Mouse (Mus musculus) CD4-positive helper T cell, adult 2 months (primary cell): ENCODE results near the gene Ccl20.

Experiments
- DNase-seq: peaks from one replicate; pipeline ENCODE4 v3.0.0-alpha.2; 2012; ENCODE audit warnings: low read depth, missing footprints, low spot score

The Ccl20 gene

GRCm38 (mm10) chr1:83116447-83117137 is at the start of gene Ccl20:
TSS of gene Ccl20 (plus strand) at chr1:83116766.
- DNase-seq, result no peak

- no peak for DNase-seq
Measured at GRCm38 (mm10) chr1:83067205-83067604, 49.4 kb upstream of the Ccl20 start.

- no peak for DNase-seq
Measured at GRCm38 (mm10) chr1:83075526-83076189, 40.9 kb upstream of the Ccl20 start.

- peak; percentile 54 for DNase-seq
Measured at GRCm38 (mm10) chr1:83076190-83076917, 40.2 kb upstream of the Ccl20 start.

GRCm38 (mm10) chr1:83077016-83077415 is 39.5 kb upstream of the Ccl20 start:
- peak; percentile 34 for DNase-seq

- DNase-seq, result no peak
Measured at GRCm38 (mm10) chr1:83084790-83085189, 31.8 kb upstream of the Ccl20 start.

GRCm38 (mm10) chr1:83091268-83091667 is 25.3 kb upstream of the Ccl20 start:
- no peak for DNase-seq

- no peak for DNase-seq
Measured at GRCm38 (mm10) chr1:83096935-83097334, 19.6 kb upstream of the Ccl20 start.

GRCm38 (mm10) chr1:83099160-83099559 is 17.4 kb upstream of the Ccl20 start:
- DNase-seq, result no peak

- DNase-seq, result no peak
Measured at GRCm38 (mm10) chr1:83099580-83100137, 16.9 kb upstream of the Ccl20 start.

- no peak for DNase-seq
Measured at GRCm38 (mm10) chr1:83101891-83102290, 14.7 kb upstream of the Ccl20 start.

GRCm38 (mm10) chr1:83105464-83105863 is 11.1 kb upstream of the Ccl20 start:
- no peak for DNase-seq

GRCm38 (mm10) chr1:83107410-83107978 is 9.1 kb upstream of the Ccl20 start:
- no peak for DNase-seq

GRCm38 (mm10) chr1:83110992-83111391 is 5.6 kb upstream of the Ccl20 start:
- no peak for DNase-seq

GRCm38 (mm10) chr1:83111726-83112125 is 4.8 kb upstream of the Ccl20 start:
- DNase-seq, result no peak

GRCm38 (mm10) chr1:83117217-83117616 is 651 bp downstream of the Ccl20 start:
- DNase-seq, result no peak

- no peak for DNase-seq
Measured at GRCm38 (mm10) chr1:83117661-83118060, 1.1 kb downstream of the Ccl20 start.

GRCm38 (mm10) chr1:83119903-83120302 is 3.3 kb downstream of the Ccl20 start:
- no peak for DNase-seq

- no peak for DNase-seq
Measured at GRCm38 (mm10) chr1:83120312-83120711, 3.7 kb downstream of the Ccl20 start.

- no peak for DNase-seq
Measured at GRCm38 (mm10) chr1:83123201-83123600, 6.6 kb downstream of the Ccl20 start.

- no peak for DNase-seq
Measured at GRCm38 (mm10) chr1:83135829-83136228, 19.3 kb downstream of the Ccl20 start.

- no peak for DNase-seq
Measured at GRCm38 (mm10) chr1:83137847-83138246, 21.3 kb downstream of the Ccl20 start.
